Mouse (Mus musculus): ENCODE measurements around the gene Ppp2r5c.

DNA sequence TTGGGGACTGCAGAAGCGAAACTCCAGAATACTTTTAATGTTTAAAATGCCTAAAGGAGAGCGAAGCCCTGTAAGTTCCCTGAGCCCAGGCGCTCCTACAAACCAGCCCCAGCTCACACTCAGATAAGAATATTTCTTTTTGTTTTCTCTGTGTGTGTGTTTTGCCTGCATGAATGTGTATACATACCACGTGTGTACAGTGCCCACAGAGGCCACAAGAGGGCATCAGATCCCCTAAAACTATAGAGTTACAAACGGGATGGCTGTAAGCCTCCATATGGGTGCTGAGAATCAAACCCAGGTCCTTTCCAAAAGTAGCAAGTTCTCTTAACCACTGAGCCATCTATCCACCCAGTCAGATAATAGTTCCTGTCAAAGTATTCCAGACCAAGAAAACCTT, 46.0 kb upstream of the Ppp2r5c start:
- no peak for TF ChIP-seq CTCF (IDR thresholded peaks at IDR 0.05; ENCODE audit: low read depth, low read length)
- TF ChIP-seq POLR2A (IDR thresholded peaks at IDR 0.05; ENCODE audit: extremely low read depth, insufficient read depth, low read length) = no peak
